Mouse (Mus musculus): ENCODE data around the gene 2900011O08Rik. TPM values are rescaled to one million over a fixed set of nuclear protein-coding genes. Genes with fewer than 3 reads are reported as not detected.

Gene 2900011O08Rik
- polyA plus RNA-seq (2015; fragmentation: Nextera tagmentation; extraction: Ambion mirVana), result 2.0 and 2.5 TPM in 2 replicates

DNA sequence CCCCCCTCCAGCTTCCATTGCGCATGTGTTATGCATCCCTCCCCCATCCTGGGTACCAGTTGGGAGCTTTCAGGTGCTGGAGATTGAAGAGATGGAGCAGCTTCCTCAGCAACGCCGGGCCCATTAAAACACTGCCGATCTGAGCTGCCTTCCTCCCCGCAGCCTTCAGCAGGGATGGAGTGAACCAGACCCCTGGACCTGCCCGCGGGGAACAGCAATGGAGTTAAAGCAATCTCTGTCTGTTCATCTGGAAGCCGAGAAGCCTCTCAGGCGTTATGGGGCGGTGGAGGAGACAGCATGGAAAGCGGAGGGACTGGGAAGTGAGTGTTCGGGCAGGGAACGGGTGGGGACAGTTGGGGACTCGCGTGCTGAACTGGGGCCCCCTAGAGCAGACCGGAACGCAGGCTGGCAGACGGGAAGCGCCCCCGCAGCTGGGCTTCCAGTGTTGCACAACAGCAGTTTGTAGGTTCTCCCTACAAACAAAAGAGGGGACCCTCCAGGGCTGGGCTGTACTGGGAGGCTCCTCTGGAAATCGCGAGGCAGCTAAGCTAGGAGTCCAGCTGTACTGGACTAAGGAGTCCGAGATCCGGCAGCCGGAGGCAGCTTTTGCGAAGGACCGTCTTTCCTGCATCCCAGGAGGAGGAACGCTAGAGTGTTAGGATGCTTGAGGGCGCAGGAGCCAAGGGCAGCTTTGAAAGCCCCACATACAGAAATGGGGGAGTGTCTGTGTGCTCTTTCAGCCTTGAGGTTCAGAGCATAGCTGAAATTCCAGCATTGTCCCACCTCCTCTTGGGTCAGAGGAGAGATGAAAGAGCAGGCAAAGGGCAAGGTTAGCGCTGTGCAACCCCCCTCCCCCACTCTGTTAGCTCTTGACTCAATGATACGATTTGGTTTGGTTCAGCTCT lies at the start of gene 2900011O08Rik, which contains the start of gene Ifitm7:
Gene 2900011O08Rik, plus strand, starts transcription at position 31 of the 905 bp plus-strand sequence.
Gene Ifitm7, minus strand, starts transcription at position 315 of the 905 bp plus-strand sequence.
- H3K27ac ChIP-seq (ENCODE audit: low read length), result no peak within 1 kb of the TSS
- WGBS, result under 1% methylated on average over 31 of the region's 31 CpGs
- H3K4me2 ChIP-seq (ENCODE audit: low read depth, low read length), result peak within 1 kb of the TSS; percentile 76
- no peaks in the 10 kb centered on the region for H3K9me3 ChIP-seq (replicated peaks; ENCODE audit: control insufficient read depth, low read length)
- peak; percentile 40; the same call in 1 of the 2 replicates for ATAC-seq (ENCODE audit: insufficient read depth, low FRiP score)
- H3K4me1 ChIP-seq (ENCODE audit: control insufficient read depth, insufficient read depth, low read length), result no peaks in the 10 kb centered on the region; the same call in 1 of the 2 replicates
- H3K4me3 ChIP-seq (replicated peaks; ENCODE audit: low read length), result peak within 1 kb of the TSS; percentile 38
- peak within 1 kb of the TSS; percentile 57 for H3K9ac ChIP-seq (ENCODE audit: low read length)
- H3K27me3 ChIP-seq (ENCODE audit: control insufficient read depth, insufficient read depth, low read length), result no peaks in the 10 kb centered on the region
- H3K36me3 ChIP-seq (ENCODE audit: control insufficient read depth, insufficient read depth, low read length), result no peaks in the 10 kb centered on the region

DNA sequence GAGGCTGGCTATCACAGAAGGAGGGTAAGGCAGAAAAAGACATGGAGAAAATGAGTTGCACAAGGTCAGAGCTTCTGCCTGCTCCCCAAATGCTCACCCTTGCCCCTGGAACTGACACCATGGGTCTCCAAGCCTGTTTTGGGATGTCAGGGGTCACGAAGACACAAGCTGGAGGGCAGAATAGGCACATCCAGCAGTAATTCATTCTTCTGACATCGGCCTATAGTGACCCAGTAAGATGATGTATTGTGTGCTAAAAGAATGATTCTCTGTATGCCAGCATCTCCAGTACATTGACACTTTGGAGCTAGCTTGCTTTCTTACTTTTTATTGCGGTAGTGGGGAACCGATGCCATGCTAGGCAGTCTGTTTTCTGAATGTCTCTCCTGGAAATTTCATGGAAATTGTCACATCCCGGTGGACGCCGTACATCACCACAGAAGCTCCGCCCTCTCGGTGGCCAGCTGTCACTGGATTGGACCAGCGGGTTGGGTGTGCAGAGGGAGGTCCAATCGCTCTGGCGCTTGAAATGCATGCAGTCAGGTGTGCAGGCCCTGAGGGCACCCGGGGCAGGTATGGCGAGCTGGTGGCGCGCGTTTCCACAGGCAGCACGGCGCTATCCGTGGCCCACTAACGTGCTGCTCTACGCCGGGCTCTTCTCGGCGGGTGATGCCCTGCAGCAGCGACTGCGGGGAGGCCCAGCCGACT lies 46.1 kb upstream of the 2900011O08Rik start:
- Histone ChIP-seq H3K9ac (ENCODE audit: low read length) (peak overlapping the region; percentile 76), H3K4me1 (ENCODE audit: control insufficient read depth, insufficient read depth, low read length) (0 out of 2 replicates have a peak, but pooled peaks cover 2% of the 10 kb centered on the region), H3K9me3 (replicated peaks; ENCODE audit: control insufficient read depth, low read length) (no peaks in the 10 kb centered on the region), H3K27ac (ENCODE audit: low read length) (no peak overlapping the region), H3K4me2 (ENCODE audit: low read depth, low read length) (peak overlapping the region; percentile 77), H3K27me3 (ENCODE audit: control insufficient read depth, insufficient read depth, low read length) (no peaks in the 10 kb centered on the region), H3K4me3 (replicated peaks; ENCODE audit: low read length) (peak overlapping the region; percentile 59), H3K36me3 (ENCODE audit: control insufficient read depth, insufficient read depth, low read length) (no peaks in the 10 kb centered on the region)
- WGBS, result 5% methylated on average over 28 of the region's 28 CpGs
- ATAC-seq (ENCODE audit: insufficient read depth, low FRiP score), result peak; percentile 93

DNA sequence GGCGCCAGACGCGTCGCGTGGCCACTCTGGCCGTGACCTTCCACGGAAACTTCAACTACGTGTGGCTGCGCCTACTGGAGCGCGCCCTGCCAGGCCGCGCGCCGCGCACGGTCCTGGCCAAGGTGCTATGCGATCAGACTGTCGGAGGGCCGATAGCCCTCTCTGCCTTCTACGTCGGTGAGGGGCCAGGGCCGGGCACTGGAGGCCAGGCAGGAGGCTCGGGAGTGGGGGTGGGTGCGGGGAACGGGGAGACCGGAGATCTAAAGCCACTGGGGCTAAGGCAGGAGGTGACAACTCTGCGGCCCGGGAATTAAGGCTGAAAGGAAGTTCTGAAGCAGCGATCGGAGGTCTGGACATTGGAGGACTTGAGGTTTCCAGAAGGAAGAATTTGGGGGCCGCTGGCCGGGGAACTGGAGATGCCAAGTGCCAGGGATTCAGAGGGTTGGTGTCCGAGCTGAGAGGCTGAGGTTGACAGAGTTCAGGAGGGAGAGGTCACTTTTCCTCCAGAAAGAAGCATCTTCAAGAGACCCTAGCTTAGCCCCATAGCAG lies 45.5 kb upstream of the 2900011O08Rik start:
- no peak overlapping the region for H3K27ac ChIP-seq (ENCODE audit: low read length)
- peak overlapping the region; percentile 76 for H3K9ac ChIP-seq (ENCODE audit: low read length)
- WGBS, result 2% methylated on average over 34 of the region's 34 CpGs

GRCm38 (mm10) chr16:13944178-13944577 lies 42.2 kb upstream of the 2900011O08Rik start:
- Histone ChIP-seq H3K27ac (ENCODE audit: low read length) (no peak overlapping the region), H3K4me1 (ENCODE audit: control insufficient read depth, insufficient read depth, low read length) (0 out of 2 replicates have a peak, but pooled peaks cover 2% of the 10 kb centered on the region), H3K4me2 (ENCODE audit: low read depth, low read length) (no peak overlapping the region), H3K27me3 (ENCODE audit: control insufficient read depth, insufficient read depth, low read length) (no peaks in the 10 kb centered on the region), H3K36me3 (ENCODE audit: control insufficient read depth, insufficient read depth, low read length) (no peaks in the 10 kb centered on the region), H3K4me3 (replicated peaks; ENCODE audit: low read length) (no peak overlapping the region), H3K9ac (ENCODE audit: low read length) (no peak overlapping the region), H3K9me3 (replicated peaks; ENCODE audit: control insufficient read depth, low read length) (no peaks in the 10 kb centered on the region)
- ATAC-seq (ENCODE audit: insufficient read depth, low FRiP score), result no peak
- WGBS, result 33% methylated on average over 4 of the region's 4 CpGs

More for the DNA sequence above, 45.5 kb upstream of the 2900011O08Rik start:
- H3K4me1 ChIP-seq (ENCODE audit: control insufficient read depth, insufficient read depth, low read length), result 0 out of 2 replicates have a peak, but pooled peaks cover 2% of the 10 kb centered on the region
- no peaks in the 10 kb centered on the region for H3K36me3 ChIP-seq (ENCODE audit: control insufficient read depth, insufficient read depth, low read length)
- H3K27me3 ChIP-seq (ENCODE audit: control insufficient read depth, insufficient read depth, low read length), result no peaks in the 10 kb centered on the region
- H3K4me3 ChIP-seq (replicated peaks; ENCODE audit: low read length), result peak overlapping the region; percentile 59
- H3K4me2 ChIP-seq (ENCODE audit: low read depth, low read length), result peak overlapping the region; percentile 77
- ATAC-seq (ENCODE audit: insufficient read depth, low FRiP score), result peak; percentile 76
- H3K9me3 ChIP-seq (replicated peaks; ENCODE audit: control insufficient read depth, low read length), result no peaks in the 10 kb centered on the region

GRCm38 (mm10) chr16:13944752-13945151 lies 41.7 kb upstream of the 2900011O08Rik start:
- Histone ChIP-seq H3K9me3 (replicated peaks; ENCODE audit: control insufficient read depth, low read length) (no peaks in the 10 kb centered on the region), H3K27me3 (ENCODE audit: control insufficient read depth, insufficient read depth, low read length) (no peaks in the 10 kb centered on the region), H3K4me2 (ENCODE audit: low read depth, low read length) (no peak overlapping the region), H3K9ac (ENCODE audit: low read length) (no peak overlapping the region), H3K27ac (ENCODE audit: low read length) (no peak overlapping the region), H3K36me3 (ENCODE audit: control insufficient read depth, insufficient read depth, low read length) (no peaks in the 10 kb centered on the region), H3K4me1 (ENCODE audit: control insufficient read depth, insufficient read depth, low read length) (0 out of 2 replicates have a peak, but pooled peaks cover 2% of the 10 kb centered on the region), H3K4me3 (replicated peaks; ENCODE audit: low read length) (no peak overlapping the region)
- no peak for ATAC-seq (ENCODE audit: insufficient read depth, low FRiP score)
- 64% methylated on average over 5 of the region's 5 CpGs for WGBS

GRCm38 (mm10) chr16:13945153-13945552 lies 41.3 kb upstream of the 2900011O08Rik start:
- Histone ChIP-seq H3K27me3 (ENCODE audit: control insufficient read depth, insufficient read depth, low read length) (no peaks in the 10 kb centered on the region), H3K4me1 (ENCODE audit: control insufficient read depth, insufficient read depth, low read length) (0 out of 2 replicates have a peak, but pooled peaks cover 2% of the 10 kb centered on the region), H3K9ac (ENCODE audit: low read length) (no peak overlapping the region), H3K4me3 (replicated peaks; ENCODE audit: low read length) (no peak overlapping the region), H3K27ac (ENCODE audit: low read length) (no peak overlapping the region), H3K36me3 (ENCODE audit: control insufficient read depth, insufficient read depth, low read length) (no peaks in the 10 kb centered on the region), H3K9me3 (replicated peaks; ENCODE audit: control insufficient read depth, low read length) (no peaks in the 10 kb centered on the region), H3K4me2 (ENCODE audit: low read depth, low read length) (no peak overlapping the region)
- 56% methylated on average over 4 of the region's 4 CpGs for WGBS
- no peak for ATAC-seq (ENCODE audit: insufficient read depth, low FRiP score)

DNA sequence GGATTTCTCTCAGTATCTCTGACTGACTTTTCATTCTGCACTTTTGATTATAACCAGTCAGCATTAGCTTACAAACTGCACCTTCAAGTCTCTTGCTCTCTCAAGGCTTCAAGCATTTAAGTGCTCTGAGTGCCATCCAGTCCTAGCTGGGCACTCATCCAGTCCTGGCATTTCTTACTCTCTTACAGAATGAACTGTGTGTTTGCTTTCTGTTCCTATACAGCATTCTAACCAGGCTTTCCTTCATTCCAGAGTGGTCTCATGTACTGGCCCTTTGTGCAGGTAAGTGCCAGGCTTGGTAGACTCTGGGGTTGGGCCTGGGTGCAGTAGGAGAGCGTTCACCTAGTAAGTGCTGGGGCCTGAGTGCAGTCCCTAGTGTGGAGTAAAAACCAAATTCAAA lies 40.1 kb upstream of the 2900011O08Rik start:
- H3K9ac ChIP-seq (ENCODE audit: low read length), result no peak overlapping the region
- H3K36me3 ChIP-seq (ENCODE audit: control insufficient read depth, insufficient read depth, low read length), result no peaks in the 10 kb centered on the region
- ATAC-seq (ENCODE audit: insufficient read depth, low FRiP score), result no peak
- H3K4me3 ChIP-seq (replicated peaks; ENCODE audit: low read length), result no peak overlapping the region
- no peaks in the 10 kb centered on the region for H3K9me3 ChIP-seq (replicated peaks; ENCODE audit: control insufficient read depth, low read length)
- WGBS, result 88% methylated on average over 1 of the region's 1 CpGs
- no peaks in the 10 kb centered on the region for H3K4me1 ChIP-seq (ENCODE audit: control insufficient read depth, insufficient read depth, low read length)
- H3K27ac ChIP-seq (ENCODE audit: low read length), result no peak overlapping the region
- H3K27me3 ChIP-seq (ENCODE audit: control insufficient read depth, insufficient read depth, low read length), result no peaks in the 10 kb centered on the region
- no peak overlapping the region for H3K4me2 ChIP-seq (ENCODE audit: low read depth, low read length)

- H3K27me3 ChIP-seq (ENCODE audit: control insufficient read depth, insufficient read depth, low read length), result no peaks in the 10 kb centered on the region
- H3K4me1 ChIP-seq (ENCODE audit: control insufficient read depth, insufficient read depth, low read length), result no peaks in the 10 kb centered on the region
- no peak for ATAC-seq (ENCODE audit: insufficient read depth, low FRiP score)
- no peak overlapping the region for H3K4me3 ChIP-seq (replicated peaks; ENCODE audit: low read length)
- no peak overlapping the region for H3K4me2 ChIP-seq (ENCODE audit: low read depth, low read length)
- no peaks in the 10 kb centered on the region for H3K36me3 ChIP-seq (ENCODE audit: control insufficient read depth, insufficient read depth, low read length)
- H3K9ac ChIP-seq (ENCODE audit: low read length), result no peak overlapping the region
- no peak overlapping the region for H3K27ac ChIP-seq (ENCODE audit: low read length)
- no peaks in the 10 kb centered on the region for H3K9me3 ChIP-seq (replicated peaks; ENCODE audit: control insufficient read depth, low read length)
- WGBS, result 73% methylated on average over 3 of the region's 3 CpGs
Observed at GRCm38 (mm10) chr16:13951245-13951644, 35.2 kb upstream of the 2900011O08Rik start.

Data from stomach, embryonic 16.5 days (tissue).